Mouse (Mus musculus) neural tube, embryonic 11.5 days (tissue): ENCODE results near the gene Nudt3. TPM values are rescaled to one million over a fixed set of nuclear protein-coding genes. Genes with fewer than 3 reads are reported as not detected.
"Not testable (repeated sequence)": the region's sequence is repeated elsewhere in the genome, so short reads cannot be mapped to it uniquely, and the experiment has no call there.

Source experiments
- ATAC-seq: fragments of 200-750 bp; cut with Nextera tagmentation; 2 replicates; pipeline ENCODE4 v1.8.0; 2017; ENCODE audit warnings: moderate number of reproducible peaks, mild to moderate bottlenecking, moderate TSS enrichment, moderate library complexity; ENCODE audit not compliant: insufficient read depth, low FRiP score, low TSS enrichment
- DNase-seq: peaks from one replicate; pipeline ENCODE4 v3.0.0-alpha.2; 2015; ENCODE audit warnings: low spot score
- H3K27ac ChIP-seq: fragments of 300-500 bp; sonication (generic); 2 replicates; pipeline ENCODE4 v1.5.1; 2014; ENCODE audit warnings: low read depth, mild to moderate bottlenecking, low read length
- H3K27me3 ChIP-seq: fragments of 300-500 bp; sonication (generic); 2 replicates; pipeline ENCODE4 v1.6.1; 2014; ENCODE audit warnings: mild to moderate bottlenecking, low read length, mixed read lengths; ENCODE audit not compliant: control insufficient read depth, insufficient read depth
- H3K36me3 ChIP-seq: fragments of 300-500 bp; sonication (generic); 2 replicates; pipeline ENCODE4 v1.6.1; 2014; ENCODE audit warnings: mild to moderate bottlenecking, low read length, moderate library complexity, mixed read lengths; ENCODE audit not compliant: control insufficient read depth, insufficient read depth
- H3K4me1 ChIP-seq: fragments of 300-500 bp; sonication (generic); 2 replicates; pipeline ENCODE4 v1.6.1; 2014; ENCODE audit warnings: low read length, mixed read lengths; ENCODE audit not compliant: control insufficient read depth, insufficient read depth
- H3K4me2 ChIP-seq: fragments of 300-500 bp; sonication (generic); 2 replicates; pipeline ENCODE4 v1.6.1; 2014; ENCODE audit warnings: low read depth, mild to moderate bottlenecking, moderate library complexity
- H3K4me3 ChIP-seq: fragments of 300-500 bp; sonication (generic); 2 replicates; pipeline ENCODE4 v1.5.1; 2014; ENCODE audit warnings: low read depth, low read length
- H3K9ac ChIP-seq: fragments of 300-500 bp; sonication (generic); 2 replicates; pipeline ENCODE4 v1.6.1; 2014; ENCODE audit warnings: mild to moderate bottlenecking, low read length
- H3K9me3 ChIP-seq: fragments of 300-500 bp; sonication (generic); 2 replicates; pipeline ENCODE4 v1.6.1; 2016; ENCODE audit warnings: low read length; ENCODE audit not compliant: control insufficient read depth
- WGBS: fragments of 180-500 bp; shearing (Covaris S2); extraction: QIAGEN DNeasy Blood & Tissue Kit; methylation state at CpG from one replicate; pipeline ENCODE4 v1.1.7; 2014; 5-methylcytosine and 5-hydroxymethylcytosine counted together
- polyA plus RNA-seq: library from polyadenylated mRNA; unstranded; fragments of >200 nt; fragmentation: Nextera tagmentation; extraction: Ambion mirVana; gene quantifications from 2 replicates; pipeline ENCODE4 v1.2.1, GENCODE M21; 2014

Nudt3 gene
- polyA plus RNA-seq, 1 experiment from 2014 or later, result 41.8 TPM

GRCm38 (mm10) chr17:27638921-27639332 is 15.6 kb upstream of the Nudt3 start:
- Histone ChIP-seq H3K9ac (no peak overlapping the region), H3K36me3 (no peaks in the 10 kb centered on the region; the same call in 1 of the 2 replicates), H3K4me3 (no peak overlapping the region), H3K4me1 (peaks cover 14% of the 10 kb centered on the region), H3K27ac (no peak overlapping the region), H3K9me3 (no peaks in the 10 kb centered on the region), H3K4me2 (no peak overlapping the region), H3K27me3 (no peaks in the 10 kb centered on the region)
- 81% methylated on average over 20 of the region's 20 CpGs for WGBS
- DNase-seq, result no peak
- ATAC-seq, result no peak

GRCm38 (mm10) chr17:27637333-27637732 is 14.0 kb upstream of the Nudt3 start:
- ATAC-seq (no peak), DNase-seq (no peak)
- Histone ChIP-seq H3K9ac (no peak overlapping the region), H3K9me3 (no peaks in the 10 kb centered on the region), H3K36me3 (peaks cover 5% of the 10 kb centered on the region; the same call in 1 of the 2 replicates), H3K27ac (no peak overlapping the region), H3K4me3 (no peak overlapping the region), H3K27me3 (no peaks in the 10 kb centered on the region), H3K4me1 (peaks cover 12% of the 10 kb centered on the region), H3K4me2 (no peak overlapping the region)
- 66% methylated on average over 9 of the region's 9 CpGs for WGBS

GRCm38 (mm10) chr17:27636132-27637020 is 13.1 kb upstream of the Nudt3 start, which contains the start of gene Rps10:
Rps10 (minus strand) TSS chr17:27636669.
- 22% methylated on average over 18 of the region's 18 CpGs for WGBS
- Histone ChIP-seq H3K4me2 (peak within 1 kb of the TSS; percentile 88), H3K36me3 (peaks cover 14% of the 10 kb centered on the region), H3K9ac (no peak within 1 kb of the TSS; the same call in 1 of the 2 replicates), H3K4me1 (peaks cover 11% of the 10 kb centered on the region; the same call in 1 of the 2 replicates), H3K27me3 (no peaks in the 10 kb centered on the region), H3K27ac (peak within 1 kb of the TSS; percentile 40; the same call in 1 of the 2 replicates), H3K9me3 (no peaks in the 10 kb centered on the region), H3K4me3 (peak within 1 kb of the TSS; percentile 97; the same call in 1 of the 2 replicates)
- peak; percentile 28 for DNase-seq
- ATAC-seq, result no peak

GRCm38 (mm10) chr17:27635575-27635903 is 12.2 kb upstream of the Nudt3 start:
- Histone ChIP-seq H3K4me1 (peaks cover 11% of the 10 kb centered on the region; the same call in 1 of the 2 replicates), H3K9ac (peak overlapping the region; percentile 96), H3K4me2 (peak overlapping the region; percentile 88), H3K27ac (peak overlapping the region; percentile 86; the same call in 1 of the 2 replicates), H3K36me3 (peaks cover 20% of the 10 kb centered on the region), H3K4me3 (peak overlapping the region; percentile 97)
- peak; percentile 16; the same call in 1 of the 2 replicates for ATAC-seq
- not testable (repeated sequence) for H3K27me3 ChIP-seq, DNase-seq, H3K9me3 ChIP-seq
- WGBS, result 56% methylated on average over 9 of the region's 9 CpGs

- Histone ChIP-seq H3K4me2 (peak within 1 kb of the TSS; percentile 88), H3K27ac (peak within 1 kb of the TSS; percentile 86), H3K9me3 (no peaks in the 10 kb centered on the region), H3K9ac (peak within 1 kb of the TSS; percentile 96), H3K36me3 (peaks cover 22% of the 10 kb centered on the region), H3K4me3 (peak within 1 kb of the TSS; percentile 97), H3K27me3 (no peaks in the 10 kb centered on the region), H3K4me1 (peaks cover 11% of the 10 kb centered on the region; the same call in 1 of the 2 replicates)
- under 1% methylated on average over 64 of the region's 72 CpGs for WGBS
- DNase-seq (peak; percentile 96), ATAC-seq (peak; percentile 90)
These were observed 11.7 kb upstream of the Nudt3 start, which contains the start of gene RPS10-NUDT3 for GRCm38 (mm10) chr17:27634871-27635574. RPS10-NUDT3 (minus strand) TSS chr17:27635222.

- Histone ChIP-seq H3K9me3 (no peaks in the 10 kb centered on the region), H3K4me3 (no peak overlapping the region), H3K36me3 (peaks cover 22% of the 10 kb centered on the region), H3K4me1 (peaks cover 6% of the 10 kb centered on the region; the same call in 1 of the 2 replicates), H3K27me3 (no peaks in the 10 kb centered on the region), H3K9ac (no peak overlapping the region), H3K27ac (no peak overlapping the region), H3K4me2 (no peak overlapping the region)
- ATAC-seq (no peak), DNase-seq (peak; percentile 85)
- 81% methylated on average over 2 of the region's 2 CpGs for WGBS
These were observed 6.1 kb upstream of the Nudt3 start for GRCm38 (mm10) chr17:27629249-27630020.

GRCm38 (mm10) chr17:27628376-27628775 is 5.1 kb upstream of the Nudt3 start:
- Histone ChIP-seq H3K27ac (no peak overlapping the region), H3K4me3 (no peak overlapping the region)
- 92% methylated on average over 8 of the region's 8 CpGs for WGBS

GRCm38 (mm10) chr17:27627451-27627850 is 4.2 kb upstream of the Nudt3 start:
- no peaks in the 10 kb centered on the region for H3K4me1 ChIP-seq
- no peak overlapping the region for H3K4me2 ChIP-seq
- H3K9ac ChIP-seq, result no peak overlapping the region
- no peak overlapping the region for H3K27ac ChIP-seq
- no peaks in the 10 kb centered on the region for H3K9me3 ChIP-seq
- peaks cover 18% of the 10 kb centered on the region for H3K36me3 ChIP-seq
- H3K27me3 ChIP-seq, result no peaks in the 10 kb centered on the region
- H3K4me3 ChIP-seq, result no peak overlapping the region
- 50% methylated on average over 5 of the region's 5 CpGs for WGBS
- DNase-seq, result peak; percentile 25
- no peak for ATAC-seq

More at GRCm38 (mm10) chr17:27628376-27628775, 5.1 kb upstream of the Nudt3 start:
- Histone ChIP-seq H3K27me3 (no peaks in the 10 kb centered on the region), H3K4me2 (no peak overlapping the region), H3K4me1 (peaks cover under 1% of the 10 kb centered on the region; the same call in 1 of the 2 replicates), H3K9ac (no peak overlapping the region), H3K36me3 (peaks cover 22% of the 10 kb centered on the region), H3K9me3 (no peaks in the 10 kb centered on the region)
- DNase-seq, result no peak
- no peak for ATAC-seq
